ENCODE assay signal across 12 mouse cellular contexts in the genomic region with DNA sequence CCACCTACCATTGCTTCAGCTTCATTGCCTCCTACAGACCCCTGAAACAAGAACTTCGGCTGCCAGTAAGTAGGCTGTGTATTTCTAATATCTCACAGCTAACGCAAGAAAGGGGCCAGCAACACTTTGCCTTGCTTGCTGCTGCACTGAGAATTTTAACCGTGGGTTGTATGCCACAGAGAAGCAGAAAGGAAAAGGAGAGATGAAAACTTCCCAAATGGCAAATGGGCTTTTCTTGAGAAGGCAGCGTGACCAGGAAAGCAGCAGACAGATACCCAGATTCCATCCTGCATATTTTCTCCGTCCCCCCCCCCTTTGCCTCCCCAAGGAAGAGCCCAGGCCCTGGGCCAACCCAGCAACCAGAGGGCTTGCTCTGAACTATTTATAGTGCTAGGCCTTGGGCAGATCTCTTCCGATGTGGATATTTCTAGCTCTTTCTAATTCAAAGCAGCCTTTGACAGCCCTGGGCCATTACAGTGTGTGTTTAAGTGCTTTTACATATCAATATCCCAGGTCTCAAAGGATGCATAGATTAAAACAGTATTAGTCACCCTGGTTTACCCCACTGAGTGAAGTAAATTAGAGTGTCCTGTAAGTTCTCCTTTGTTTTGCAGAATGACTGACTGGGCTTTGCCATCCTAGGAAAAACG.
DNase-seq lines count a peak whose midpoint lies in the region; ATAC-seq and TF ChIP-seq lines count a peak whose summit lies in the region.
"Had no signal": no experiment of that assay in that cellular context is flagged by ENCODE, and none has a peak within 500 bp of the region (broad histone marks: within the 10 kb centered on the region; RNA-seq: fewer than 3 reads in every experiment).

No protein-coding gene starts in this region.

- no peaks in the 10 kb centered on the region for H3K4me1 ChIP-seq in hindbrain, embryonic 14.5 days (replicated peaks; ENCODE audit: control insufficient read depth, insufficient read depth, low read length)
- peaks cover 11% of the 10 kb centered on the region for H3K4me1 ChIP-seq in hindbrain, embryonic 10.5 days (replicated peaks)
- peaks cover 26% of the 10 kb centered on the region for H3K4me1 ChIP-seq in limb, embryonic 15.5 days
- no peaks in the 10 kb centered on the region for H3K4me1 ChIP-seq in liver, postnatal 0 days (ENCODE audit: insufficient read depth)

- H3K4me2 ChIP-seq in hindbrain, embryonic 14.5 days (replicated peaks) = no peak overlapping the region
- H3K4me2 ChIP-seq in limb, embryonic 15.5 days = no peak overlapping the region
- H3K4me2 ChIP-seq in liver, postnatal 0 days (ENCODE audit: low read depth, low read length) = no peak overlapping the region

- H3K27me3 ChIP-seq in hindbrain, embryonic 14.5 days (ENCODE audit: control insufficient read depth, insufficient read depth, low read length) = no peaks in the 10 kb centered on the region
- no peaks in the 10 kb centered on the region for H3K27me3 ChIP-seq in hindbrain, embryonic 10.5 days (ENCODE audit: insufficient read depth, poor library complexity, severe bottlenecking)
- H3K27me3 ChIP-seq in limb, embryonic 15.5 days = no peaks in the 10 kb centered on the region
- H3K27me3 ChIP-seq in liver, postnatal 0 days (ENCODE audit: insufficient read depth, low read length) = no peaks in the 10 kb centered on the region

- no peak overlapping the region for H3K9ac ChIP-seq in hindbrain, embryonic 14.5 days
- H3K9ac ChIP-seq in limb, embryonic 15.5 days = no peak overlapping the region
- H3K9ac ChIP-seq in liver, postnatal 0 days (replicated peaks) = no peak overlapping the region

- ATAC-seq in hindbrain, embryonic 14.5 days (ENCODE audit: low FRiP score) = peak; percentile 31; the same call in 1 of the 2 replicates
- no peak for ATAC-seq in limb, embryonic 15.5 days (ENCODE audit: insufficient number of reproducible peaks, low FRiP score, low TSS enrichment, low read depth)
- ATAC-seq in liver, postnatal 0 days = no peak

- H3K9me3 ChIP-seq in hindbrain, embryonic 14.5 days (ENCODE audit: control insufficient read depth, low read length) = no peaks in the 10 kb centered on the region
- no peaks in the 10 kb centered on the region for H3K9me3 ChIP-seq in hindbrain, embryonic 10.5 days
- no peaks in the 10 kb centered on the region for H3K9me3 ChIP-seq in limb, embryonic 15.5 days
- H3K9me3 ChIP-seq in liver, postnatal 0 days (ENCODE audit: low read length) = no peaks in the 10 kb centered on the region

- no peak for TF ChIP-seq CTCF in liver, postnatal 0 days (IDR thresholded peaks at IDR 0.05; ENCODE audit: low read depth)

- peak; percentile 9 for DNase-seq in adrenal gland, postnatal 25 days
- no peak for DNase-seq in adrenal gland, adult 18-20 months (ENCODE audit: low spot score in 2 of 2)
- no peak for DNase-seq in hindbrain, embryonic 14.5 days (ENCODE audit: low spot score)
- no peak for DNase-seq in hindbrain, embryonic 10.5 days (ENCODE audit: low spot score)
- DNase-seq in ZHBTc4 (ENCODE audit: low read depth, low spot score) = peak; percentile 32
- no peak for DNase-seq in liver, postnatal 0 days
- no peak for DNase-seq in left cerebral cortex, adult 8-10 months (ENCODE audit: low spot score in 2 of 2)
- DNase-seq: cerebellum, adult 11-12 months; layer of hippocampus, adult 9-11 months; right cerebral cortex, adult 18-20 months had no signal

- WGBS in hindbrain, embryonic 14.5 days = 39% methylated on average over 7 of the region's 7 CpGs
- 62% methylated on average over 7 of the region's 7 CpGs for WGBS in hindbrain, embryonic 10.5 days
- 28% methylated on average over 7 of the region's 7 CpGs for WGBS in limb, embryonic 15.5 days
- 71% methylated on average over 7 of the region's 7 CpGs for WGBS in liver, postnatal 0 days (ENCODE audit: insufficient replicate concordance)

- no peak for TF ChIP-seq EP300 in liver, postnatal 0 days (IDR thresholded peaks at IDR 0.05; ENCODE audit: low read depth)

- H3K4me3 ChIP-seq in hindbrain, embryonic 14.5 days (replicated peaks; ENCODE audit: low read length) = no peak overlapping the region
- H3K4me3 ChIP-seq in hindbrain, embryonic 10.5 days = no peak overlapping the region
- H3K4me3 ChIP-seq in limb, embryonic 15.5 days = no peak overlapping the region
- no peak overlapping the region for H3K4me3 ChIP-seq in liver, postnatal 0 days (ENCODE audit: low read depth, low read length)
- H3K4me3 ChIP-seq: erythroblast, embryonic 14.5 days had no signal

- no peak overlapping the region for H3K27ac ChIP-seq in hindbrain, embryonic 14.5 days
- H3K27ac ChIP-seq in hindbrain, embryonic 10.5 days = no peak overlapping the region
- peak overlapping the region; percentile 57 for H3K27ac ChIP-seq in limb, embryonic 15.5 days
- no peak overlapping the region for H3K27ac ChIP-seq in liver, postnatal 0 days (ENCODE audit: low read depth)

- no peaks in the 10 kb centered on the region for H3K36me3 ChIP-seq in hindbrain, embryonic 14.5 days (replicated peaks; ENCODE audit: control insufficient read depth, insufficient read depth)
- no peaks in the 10 kb centered on the region for H3K36me3 ChIP-seq in hindbrain, embryonic 10.5 days
- H3K36me3 ChIP-seq in limb, embryonic 15.5 days = no peaks in the 10 kb centered on the region
- H3K36me3 ChIP-seq in liver, postnatal 0 days (replicated peaks; ENCODE audit: insufficient read depth, low read length) = no peaks in the 10 kb centered on the region

Comparison
In these comparisons a context has a peak if more than half of its experiments do, and no peak if none do; other contexts are left out.
1. DNase-seq: peak in adrenal gland, postnatal 25 days (single experiment) and ZHBTc4 (single experiment); none in adrenal gland, adult 18-20 months (0 of 2), hindbrain, embryonic 14.5 days (single experiment), hindbrain, embryonic 10.5 days (single experiment), liver, postnatal 0 days (single experiment) and left cerebral cortex, adult 8-10 months (0 of 2).